Mouse (Mus musculus): ENCODE measurements around the gene Pex11a. TPM values are rescaled to one million over a fixed set of nuclear protein-coding genes. Genes with fewer than 3 reads are reported as not detected.

The Pex11a gene
- total RNA-seq, 2 experiments from 2014 or later = 9.4 to 9.8 TPM

- intact Hi-C loops (cut with DNase I) = no loop called here
- DNase-seq (ENCODE audit: low spot score in 2 of 2) = no peak
These were observed 663 bp downstream of the Pex11a start for GRCm38 (mm10) chr7:79742277-79742658.

- intact Hi-C loops (cut with DNase I) = no loop called here
- DNase-seq (ENCODE audit: low spot score in 2 of 2) = no peak
These were observed 2.7 kb downstream of the Pex11a start for GRCm38 (mm10) chr7:79740279-79740678.

- no peak for DNase-seq (ENCODE audit: low spot score in 2 of 2)
- intact Hi-C loops (cut with DNase I) = no loop called here
These were observed 4.0 kb downstream of the Pex11a start for GRCm38 (mm10) chr7:79738913-79739312.

- DNase-seq (ENCODE audit: low spot score in 2 of 2) = no peak
- intact Hi-C loops (cut with DNase I) = no loop called here
These were observed 6.4 kb downstream of the Pex11a start for GRCm38 (mm10) chr7:79736511-79736910.

- no peak for DNase-seq (ENCODE audit: low spot score in 2 of 2)
- intact Hi-C loops (cut with DNase I) = no loop called here
These were observed 8.4 kb downstream of the Pex11a start for GRCm38 (mm10) chr7:79734563-79734962.

- intact Hi-C loops (cut with DNase I) = no loop called here
- DNase-seq (ENCODE audit: low spot score in 2 of 2) = no peak
These were observed 10.3 kb downstream of the Pex11a start, which contains the start of gene Plin1 for GRCm38 (mm10) chr7:79732622-79733021. TSS of gene Plin1 (minus strand) at chr7:79732903.

GRCm38 (mm10) chr7:79731438-79731837, 11.5 kb downstream of the Pex11a start:
- intact Hi-C loops (cut with DNase I) = no loop called here

GRCm38 (mm10) chr7:79729743-79730370, 13.1 kb downstream of the Pex11a start:
- no peak for DNase-seq (ENCODE audit: low spot score in 2 of 2)
- intact Hi-C loops (cut with DNase I) = loop anchor here (2.0 to 5.0 kb wide), 2 partner anchors 117 to 238 kb away; no protein-coding TSS in a partner anchor

More at GRCm38 (mm10) chr7:79731438-79731837, 11.5 kb downstream of the Pex11a start:
- DNase-seq (ENCODE audit: low spot score in 2 of 2) = no peak

- intact Hi-C loops (cut with DNase I) = loop anchor here (2.0 to 5.0 kb wide), 2 partner anchors 116 to 237 kb away; no protein-coding TSS in a partner anchor
- peak; percentile 63 to 64 for DNase-seq (ENCODE audit: low spot score in 2 of 2)
These were observed 13.8 kb downstream of the Pex11a start for GRCm38 (mm10) chr7:79729169-79729568.

GRCm38 (mm10) chr7:79728219-79728618, 14.7 kb downstream of the Pex11a start:
- intact Hi-C loops (cut with DNase I) = loop anchor here (2.0 to 5.0 kb wide), 2 partner anchors 115 to 236 kb away; no protein-coding TSS in a partner anchor
- DNase-seq (ENCODE audit: low spot score in 2 of 2) = peak; percentile 39 to 54

GRCm38 (mm10) chr7:79727091-79727490, 15.8 kb downstream of the Pex11a start:
- intact Hi-C loops (cut with DNase I) = loop anchor here (5.0 kb wide), 1 partner anchor 235 kb away; no protein-coding TSS in a partner anchor
- DNase-seq (ENCODE audit: low spot score in 2 of 2) = peak; percentile 51 to 60

- intact Hi-C loops (cut with DNase I) = no loop called here
- peak; percentile 39 to 49 for DNase-seq (ENCODE audit: low spot score in 2 of 2)
These were observed 21.4 kb downstream of the Pex11a start for GRCm38 (mm10) chr7:79721386-79721977.

GRCm38 (mm10) chr7:79715187-79715981, 27.5 kb downstream of the Pex11a start, which contains the start of gene Kif7:
TSS of gene Kif7 (minus strand) at chr7:79715720.
- intact Hi-C loops (cut with DNase I) = loop anchor here (5.0 kb wide), 1 partner anchor 53 kb away; the partner anchor contains the start of gene Ticrr
- peak; percentile 36 to 40 for DNase-seq (ENCODE audit: low spot score in 2 of 2)

GRCm38 (mm10) chr7:79710831-79711230, 32.1 kb downstream of the Pex11a start:
- intact Hi-C loops (cut with DNase I) = no loop called here
- no peak for DNase-seq (ENCODE audit: low spot score in 2 of 2)

- peak; percentile 64 to 72 for DNase-seq (ENCODE audit: low spot score in 2 of 2)
- intact Hi-C loops (cut with DNase I) = no loop called here
These were observed 32.8 kb downstream of the Pex11a start for GRCm38 (mm10) chr7:79710130-79710607.

- no peak for DNase-seq (ENCODE audit: low spot score in 2 of 2)
- intact Hi-C loops (cut with DNase I) = no loop called here
These were observed 37.7 kb downstream of the Pex11a start for GRCm38 (mm10) chr7:79705210-79705609.

GRCm38 (mm10) chr7:79702755-79703154, 40.2 kb downstream of the Pex11a start:
- DNase-seq (ENCODE audit: low spot score in 2 of 2) = no peak
- intact Hi-C loops (cut with DNase I) = no loop called here

GRCm38 (mm10) chr7:79696495-79696894, 46.4 kb downstream of the Pex11a start:
- intact Hi-C loops (cut with DNase I) = no loop called here
- DNase-seq (ENCODE audit: low spot score in 2 of 2) = no peak

All from left cerebral cortex, postnatal 25 days (tissue).